Mouse (Mus musculus): ENCODE measurements around the gene Cul9.

- TF ChIP-seq CTCF (IDR thresholded peaks at IDR 0.05; ENCODE audit: low read depth, low read length), result no peak
- no peak for TF ChIP-seq POLR2AphosphoS5 (IDR thresholded peaks at IDR 0.05; ENCODE audit: insufficient replicate concordance, low read depth, low read length)
These were observed 10.4 kb upstream of the Cul9 start for GRCm38 (mm10) chr17:46556584-46556945.
